Mouse (Mus musculus) erythroblast, embryonic 14.5 days (primary cell): ENCODE measurements around the gene Pde4d.

ENCODE experiments used
- GATA1 ChIP-seq: IDR thresholded peaks from 2 replicates; pipeline ENCODE4 v1.6.1; 2012; ENCODE audit warnings: low read length, inconsistent platforms, mixed read lengths
- TAL1 ChIP-seq: IDR thresholded peaks from 3 replicates; pipeline ENCODE4 v1.6.1; 2012; ENCODE audit warnings: low read length, inconsistent platforms, mixed read lengths

- no peak for TF ChIP-seq TAL1
- no peak for TF ChIP-seq GATA1
Measured at GRCm38 (mm10) chr13:108862173-108862572, 412.4 kb downstream of the Pde4d start.
